Mouse (Mus musculus) forelimb bud, embryonic 11.5 days (tissue): ENCODE measurements around the gene Frat1.

Experiments
- DNase-seq: peaks from one replicate; pipeline ENCODE4 v3.0.0-alpha.2; 2012; ENCODE audit warnings: low read depth, low spot score

Gene Frat1

GRCm38 (mm10) chr19:41816410-41816809, 13.4 kb upstream of the Frat1 start:
- DNase-seq, result no peak

GRCm38 (mm10) chr19:41816915-41817314, 12.9 kb upstream of the Frat1 start:
- DNase-seq, result no peak

GRCm38 (mm10) chr19:41817325-41817724, 12.4 kb upstream of the Frat1 start:
- no peak for DNase-seq

- no peak for DNase-seq
Observed at GRCm38 (mm10) chr19:41818749-41819148, 11.0 kb upstream of the Frat1 start.

- DNase-seq, result no peak
Observed at GRCm38 (mm10) chr19:41821436-41821835, 8.3 kb upstream of the Frat1 start.

- DNase-seq, result no peak
Observed at GRCm38 (mm10) chr19:41822589-41822988, 7.2 kb upstream of the Frat1 start.

- no peak for DNase-seq
Observed at GRCm38 (mm10) chr19:41824950-41825349, 4.8 kb upstream of the Frat1 start.

GRCm38 (mm10) chr19:41826529-41826928, 3.2 kb upstream of the Frat1 start:
- no peak for DNase-seq

GRCm38 (mm10) chr19:41828941-41829340, 829 bp upstream of the Frat1 start:
- no peak for DNase-seq

- no peak for DNase-seq
Observed at GRCm38 (mm10) chr19:41830106-41831031, 599 bp downstream of the Frat1 start.

- DNase-seq, result no peak
Observed at GRCm38 (mm10) chr19:41831101-41831570, 1.4 kb downstream of the Frat1 start.

GRCm38 (mm10) chr19:41831718-41832391, 2.1 kb downstream of the Frat1 start:
- no peak for DNase-seq

- DNase-seq, result no peak
Observed at GRCm38 (mm10) chr19:41832501-41833201, 2.9 kb downstream of the Frat1 start.

- no peak for DNase-seq
Observed at GRCm38 (mm10) chr19:41835407-41835806, 5.6 kb downstream of the Frat1 start.

GRCm38 (mm10) chr19:41835816-41836215, 6.0 kb downstream of the Frat1 start:
- DNase-seq, result no peak

- no peak for DNase-seq
Observed at GRCm38 (mm10) chr19:41836719-41837118, 6.9 kb downstream of the Frat1 start.

GRCm38 (mm10) chr19:41837194-41837916, 7.6 kb downstream of the Frat1 start:
- no peak for DNase-seq

- no peak for DNase-seq
Observed at GRCm38 (mm10) chr19:41837917-41838261, 8.1 kb downstream of the Frat1 start.

- DNase-seq, result no peak
Observed at GRCm38 (mm10) chr19:41838808-41839207, 9.0 kb downstream of the Frat1 start.

- DNase-seq, result no peak
Observed at GRCm38 (mm10) chr19:41839685-41840084, 9.9 kb downstream of the Frat1 start.

GRCm38 (mm10) chr19:41841105-41841750, 11.5 kb downstream of the Frat1 start:
- DNase-seq, result no peak
